Mouse (Mus musculus) megakaryocyte, embryonic 14.5 days (primary cell): ENCODE measurements around the gene Fibcd1. TPM values are rescaled to one million over a fixed set of nuclear protein-coding genes. Genes with fewer than 3 reads are reported as not detected.
A peak's percentile ranks its signal among the peaks of the same experiment; 100 is the strongest.

Source experiments
- H3K27me3 ChIP-seq: replicated peaks from 2 replicates; pipeline ENCODE3; 2012; ENCODE audit warnings: inconsistent platforms
- H3K36me3 ChIP-seq: replicated peaks from 2 replicates; pipeline ENCODE3; 2012; ENCODE audit warnings: low read length, inconsistent platforms, mixed read lengths
- H3K4me1 ChIP-seq: 2 replicates; pipeline ENCODE4 v1.6.1; 2012; ENCODE audit warnings: inconsistent platforms
- H3K4me3 ChIP-seq: replicated peaks from 2 replicates; pipeline ENCODE3; 2012; ENCODE audit warnings: moderate library complexity, mild to moderate bottlenecking, inconsistent platforms
- H3K9me3 ChIP-seq: 2 replicates; pipeline ENCODE4 v1.6.1; 2012; ENCODE audit warnings: inconsistent platforms
- FLI1 ChIP-seq: IDR thresholded peaks from 2 replicates; pipeline ENCODE4 v1.6.1; 2012; ENCODE audit warnings: low read length, inconsistent platforms, mixed read lengths
- GATA1 ChIP-seq: IDR thresholded peaks from 3 replicates; pipeline ENCODE4 v1.6.1; 2012; ENCODE audit warnings: mixed read lengths, low read length, inconsistent platforms, borderline replicate concordance
- polyA plus RNA-seq: library from polyadenylated mRNA; stranded (reverse); fragments of >175 nt; gene quantifications from 2 replicates; pipeline ENCODE4 v1.2.3, GENCODE M21; 2012; ENCODE audit warnings: low replicate concordance; ENCODE audit not compliant: insufficient read depth

Gene Fibcd1
- polyA plus RNA-seq, 1 experiment: 0.02 TPM

- Histone ChIP-seq H3K4me1 (no peaks in the 10 kb centered on the region), H3K27me3 (peaks cover 74% of the 10 kb centered on the region), H3K36me3 (no peaks in the 10 kb centered on the region), H3K9me3 (no peaks in the 10 kb centered on the region), H3K4me3 (no peak overlapping the region)
- TF ChIP-seq FLI1 (no peak), GATA1 (no peak)
These were observed 18.0 kb upstream of the Fibcd1 start for GRCm38 (mm10) chr2:31863766-31864165.

- H3K4me1 ChIP-seq: no peaks in the 10 kb centered on the region
- TF ChIP-seq FLI1 (no peak), GATA1 (no peak)
These were observed 17.1 kb upstream of the Fibcd1 start for GRCm38 (mm10) chr2:31862919-31863318.

GRCm38 (mm10) chr2:31858500-31858899 is 12.7 kb upstream of the Fibcd1 start:
- peaks cover 5% of the 10 kb centered on the region for H3K9me3 ChIP-seq
- TF ChIP-seq FLI1 (no peak), GATA1 (no peak)

More at GRCm38 (mm10) chr2:31862919-31863318, 17.1 kb upstream of the Fibcd1 start:
- Histone ChIP-seq H3K36me3 (no peaks in the 10 kb centered on the region), H3K4me3 (no peak overlapping the region), H3K27me3 (peaks cover 83% of the 10 kb centered on the region), H3K9me3 (no peaks in the 10 kb centered on the region)

GRCm38 (mm10) chr2:31857180-31857579 is 11.4 kb upstream of the Fibcd1 start:
- Histone ChIP-seq H3K36me3 (no peaks in the 10 kb centered on the region), H3K4me3 (no peak overlapping the region), H3K27me3 (peaks cover 92% of the 10 kb centered on the region), H3K9me3 (peaks cover 5% of the 10 kb centered on the region), H3K4me1 (peaks cover 10% of the 10 kb centered on the region; the same call in 1 of the 2 replicates)
- TF ChIP-seq FLI1 (no peak), GATA1 (no peak)

More at GRCm38 (mm10) chr2:31858500-31858899, 12.7 kb upstream of the Fibcd1 start:
- peaks cover 7% of the 10 kb centered on the region; the same call in 1 of the 2 replicates for H3K4me1 ChIP-seq
- H3K36me3 ChIP-seq: no peaks in the 10 kb centered on the region
- H3K4me3 ChIP-seq: no peak overlapping the region
- peaks cover 98% of the 10 kb centered on the region for H3K27me3 ChIP-seq

- H3K36me3 ChIP-seq: no peaks in the 10 kb centered on the region
- no peak overlapping the region for H3K4me3 ChIP-seq
- peaks cover 5% of the 10 kb centered on the region for H3K9me3 ChIP-seq
- peaks cover 10% of the 10 kb centered on the region; the same call in 1 of the 2 replicates for H3K4me1 ChIP-seq
- TF ChIP-seq FLI1 (no peak), GATA1 (no peak)
- H3K27me3 ChIP-seq: peaks cover 93% of the 10 kb centered on the region
These were observed 10.2 kb upstream of the Fibcd1 start for GRCm38 (mm10) chr2:31855991-31856390.

GRCm38 (mm10) chr2:31850141-31850540 is 4.3 kb upstream of the Fibcd1 start:
- Histone ChIP-seq H3K36me3 (no peaks in the 10 kb centered on the region), H3K4me3 (no peak overlapping the region), H3K9me3 (no peaks in the 10 kb centered on the region), H3K27me3 (peaks cover 80% of the 10 kb centered on the region), H3K4me1 (peaks cover 39% of the 10 kb centered on the region)
- TF ChIP-seq GATA1 (no peak), FLI1 (no peak)

GRCm38 (mm10) chr2:31847908-31848307 is 2.1 kb upstream of the Fibcd1 start:
- Histone ChIP-seq H3K4me3 (no peak overlapping the region), H3K36me3 (no peaks in the 10 kb centered on the region), H3K4me1 (peaks cover 29% of the 10 kb centered on the region), H3K9me3 (no peaks in the 10 kb centered on the region), H3K27me3 (peaks cover 83% of the 10 kb centered on the region)
- no peak for TF ChIP-seq FLI1
- TF ChIP-seq GATA1: no peak

- Histone ChIP-seq H3K4me3 (no peak overlapping the region), H3K27me3 (peaks cover 83% of the 10 kb centered on the region)
These were observed 1.2 kb upstream of the Fibcd1 start for GRCm38 (mm10) chr2:31846692-31847660.

GRCm38 (mm10) chr2:31845512-31845895 is 301 bp downstream of the Fibcd1 start:
- no peaks in the 10 kb centered on the region for H3K9me3 ChIP-seq
- H3K4me3 ChIP-seq: peak overlapping the region; percentile 84
- H3K36me3 ChIP-seq: no peaks in the 10 kb centered on the region
- H3K4me1 ChIP-seq: peaks cover 29% of the 10 kb centered on the region
- TF ChIP-seq GATA1: no peak
- TF ChIP-seq FLI1: no peak
- peaks cover 84% of the 10 kb centered on the region for H3K27me3 ChIP-seq

More at GRCm38 (mm10) chr2:31846692-31847660, 1.2 kb upstream of the Fibcd1 start:
- H3K9me3 ChIP-seq: no peaks in the 10 kb centered on the region
- TF ChIP-seq GATA1: no peak
- peaks cover 29% of the 10 kb centered on the region for H3K4me1 ChIP-seq
- no peaks in the 10 kb centered on the region for H3K36me3 ChIP-seq

GRCm38 (mm10) chr2:31844729-31845136 is 1.1 kb downstream of the Fibcd1 start:
- Histone ChIP-seq H3K36me3 (no peaks in the 10 kb centered on the region), H3K27me3 (peaks cover 88% of the 10 kb centered on the region), H3K9me3 (no peaks in the 10 kb centered on the region), H3K4me1 (peaks cover 29% of the 10 kb centered on the region), H3K4me3 (no peak overlapping the region)
- TF ChIP-seq GATA1: no peak
- TF ChIP-seq FLI1: no peak

- peaks cover 96% of the 10 kb centered on the region for H3K27me3 ChIP-seq
These were observed 6.9 kb downstream of the Fibcd1 start for GRCm38 (mm10) chr2:31838868-31839267.

More at GRCm38 (mm10) chr2:31838868-31839267, 6.9 kb downstream of the Fibcd1 start:
- H3K9me3 ChIP-seq: no peaks in the 10 kb centered on the region
- H3K36me3 ChIP-seq: no peaks in the 10 kb centered on the region
- TF ChIP-seq GATA1 (no peak), FLI1 (no peak)
- H3K4me1 ChIP-seq: peaks cover 4% of the 10 kb centered on the region; the same call in 1 of the 2 replicates
- H3K4me3 ChIP-seq: no peak overlapping the region
